Mouse (Mus musculus): ENCODE data around the gene Cmklr1. TPM values are rescaled to one million over a fixed set of nuclear protein-coding genes. Genes with fewer than 3 reads are reported as not detected.

Gene Cmklr1
- total RNA-seq (2022) = 10 to 100 TPM in 1 of 4 experiments, 1 to 10 TPM in 3; 3.5 to 10.9 (median 7.1) TPM

GRCm38 (mm10) chr5:113650035-113650865 is at the start of gene Cmklr1:
TSS of gene Cmklr1 (minus strand) at chr5:113650426.
- no peak for DNase-seq (ENCODE audit: low spot score in 2 of 2)

GRCm38 (mm10) chr5:113694415-113694814 is 44.2 kb upstream of the Cmklr1 start:
- DNase-seq (ENCODE audit: low spot score in 2 of 2) = no peak

GRCm38 (mm10) chr5:113694000-113694399 is 43.8 kb upstream of the Cmklr1 start:
- no peak for DNase-seq (ENCODE audit: low spot score in 2 of 2)

GRCm38 (mm10) chr5:113693196-113693755 is 43.0 kb upstream of the Cmklr1 start:
- DNase-seq (ENCODE audit: low spot score in 2 of 2) = no peak

GRCm38 (mm10) chr5:113690866-113691265 is 40.6 kb upstream of the Cmklr1 start:
- no peak for DNase-seq (ENCODE audit: low spot score in 2 of 2)

GRCm38 (mm10) chr5:113690069-113690548 is 39.9 kb upstream of the Cmklr1 start:
- no peak for DNase-seq (ENCODE audit: low spot score in 2 of 2)

- DNase-seq (ENCODE audit: low spot score in 2 of 2) = no peak
Observed at GRCm38 (mm10) chr5:113687514-113687913, 37.3 kb upstream of the Cmklr1 start.

- DNase-seq (ENCODE audit: low spot score in 2 of 2) = no peak
Observed at GRCm38 (mm10) chr5:113685471-113685870, 35.2 kb upstream of the Cmklr1 start.

GRCm38 (mm10) chr5:113683246-113683645 is 33.0 kb upstream of the Cmklr1 start:
- no peak for DNase-seq (ENCODE audit: low spot score in 2 of 2)

- DNase-seq (ENCODE audit: low spot score in 2 of 2) = no peak
Observed at GRCm38 (mm10) chr5:113682472-113682871, 32.2 kb upstream of the Cmklr1 start.

- DNase-seq (ENCODE audit: low spot score in 2 of 2) = no peak
Observed at GRCm38 (mm10) chr5:113681219-113681618, 31.0 kb upstream of the Cmklr1 start.

- DNase-seq (ENCODE audit: low spot score in 2 of 2) = no peak
Observed at GRCm38 (mm10) chr5:113679509-113679908, 29.3 kb upstream of the Cmklr1 start.

- DNase-seq (ENCODE audit: low spot score in 2 of 2) = no peak
Observed at GRCm38 (mm10) chr5:113678743-113679452, 28.7 kb upstream of the Cmklr1 start.

GRCm38 (mm10) chr5:113677541-113677940 is 27.3 kb upstream of the Cmklr1 start:
- no peak for DNase-seq (ENCODE audit: low spot score in 2 of 2)

GRCm38 (mm10) chr5:113674851-113675250 is 24.6 kb upstream of the Cmklr1 start:
- no peak for DNase-seq (ENCODE audit: low spot score in 2 of 2)

GRCm38 (mm10) chr5:113672456-113672855 is 22.2 kb upstream of the Cmklr1 start:
- peak in 1 of 2 experiments; percentile 20 for DNase-seq (ENCODE audit: low spot score in 2 of 2)

- no peak for DNase-seq (ENCODE audit: low spot score in 2 of 2)
Observed at GRCm38 (mm10) chr5:113670597-113670996, 20.4 kb upstream of the Cmklr1 start.

GRCm38 (mm10) chr5:113670110-113670509 is 19.9 kb upstream of the Cmklr1 start:
- no peak for DNase-seq (ENCODE audit: low spot score in 2 of 2)

- DNase-seq (ENCODE audit: low spot score in 2 of 2) = no peak
Observed at GRCm38 (mm10) chr5:113664629-113665195, 14.5 kb upstream of the Cmklr1 start.

- DNase-seq (ENCODE audit: low spot score in 2 of 2) = no peak
Observed at GRCm38 (mm10) chr5:113664127-113664526, 13.9 kb upstream of the Cmklr1 start.

- DNase-seq (ENCODE audit: low spot score in 2 of 2) = no peak
Observed at GRCm38 (mm10) chr5:113660872-113661271, 10.6 kb upstream of the Cmklr1 start.

GRCm38 (mm10) chr5:113654821-113655220 is 4.6 kb upstream of the Cmklr1 start:
- no peak for DNase-seq (ENCODE audit: low spot score in 2 of 2)
